Mouse (Mus musculus): Measurements from ENCODE around the gene Bcap31. TPM values are rescaled to one million over a fixed set of nuclear protein-coding genes. Genes with fewer than 3 reads are reported as not detected.

The Bcap31 gene
- polyA plus RNA-seq, 1 experiment from 2014 or later = 112 TPM

DNA sequence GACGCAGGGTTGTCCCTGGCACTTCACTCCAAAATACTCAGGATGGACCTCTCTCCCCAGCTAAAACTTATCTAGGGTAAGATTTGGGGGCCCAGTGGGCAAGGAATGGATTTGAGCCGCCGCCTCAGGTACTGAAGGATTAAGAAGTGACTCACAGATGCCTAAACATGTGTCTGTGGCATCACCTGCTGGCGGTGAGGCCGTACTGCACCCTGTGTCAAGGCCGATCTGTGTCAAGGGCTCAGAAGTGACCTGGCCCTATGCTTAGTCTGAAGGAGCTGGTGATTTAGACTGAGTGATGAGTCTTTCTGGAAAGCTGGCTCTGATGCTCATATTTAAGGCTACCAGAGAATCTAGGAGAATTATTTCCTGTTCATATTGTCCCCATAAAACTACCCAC is 61.8 kb downstream of the Bcap31 start:
- no peaks in the 10 kb centered on the region for H3K9me3 ChIP-seq (ENCODE audit: control insufficient read depth, low read length)
- H3K4me1 ChIP-seq (ENCODE audit: control insufficient read depth, insufficient read depth, low read length) = no peaks in the 10 kb centered on the region
- 18% methylated on average over 6 of the region's 6 CpGs for WGBS
- no peaks in the 10 kb centered on the region for H3K27me3 ChIP-seq (ENCODE audit: control insufficient read depth, insufficient read depth, low read length)
- H3K4me2 ChIP-seq (ENCODE audit: low read depth, low read length) = no peak overlapping the region
- H3K9ac ChIP-seq (replicated peaks; ENCODE audit: low read depth, low read length) = no peak overlapping the region
- H3K4me3 ChIP-seq (ENCODE audit: low read depth, low read length) = no peak overlapping the region
- H3K27ac ChIP-seq (ENCODE audit: low read depth, low read length) = no peak overlapping the region
- ATAC-seq (ENCODE audit: low read depth) = peak; percentile 59
- H3K36me3 ChIP-seq (ENCODE audit: control insufficient read depth, insufficient read depth, low read length) = no peaks in the 10 kb centered on the region

- ATAC-seq (ENCODE audit: low read depth) = no peak
- H3K36me3 ChIP-seq (ENCODE audit: control insufficient read depth, insufficient read depth, low read length) = no peaks in the 10 kb centered on the region
- no peaks in the 10 kb centered on the region for H3K27me3 ChIP-seq (ENCODE audit: control insufficient read depth, insufficient read depth, low read length)
- WGBS = 87% methylated on average over 6 of the region's 6 CpGs
- H3K9ac ChIP-seq (replicated peaks; ENCODE audit: low read depth, low read length) = no peak overlapping the region
- H3K9me3 ChIP-seq (ENCODE audit: control insufficient read depth, low read length) = no peaks in the 10 kb centered on the region
- H3K27ac ChIP-seq (ENCODE audit: low read depth, low read length) = no peak overlapping the region
- no peaks in the 10 kb centered on the region for H3K4me1 ChIP-seq (ENCODE audit: control insufficient read depth, insufficient read depth, low read length)
- no peak overlapping the region for H3K4me2 ChIP-seq (ENCODE audit: low read depth, low read length)
- no peak overlapping the region for H3K4me3 ChIP-seq (ENCODE audit: low read depth, low read length)
Observed at GRCm38 (mm10) chrX:73653392-73653791, 62.6 kb downstream of the Bcap31 start.

DNA sequence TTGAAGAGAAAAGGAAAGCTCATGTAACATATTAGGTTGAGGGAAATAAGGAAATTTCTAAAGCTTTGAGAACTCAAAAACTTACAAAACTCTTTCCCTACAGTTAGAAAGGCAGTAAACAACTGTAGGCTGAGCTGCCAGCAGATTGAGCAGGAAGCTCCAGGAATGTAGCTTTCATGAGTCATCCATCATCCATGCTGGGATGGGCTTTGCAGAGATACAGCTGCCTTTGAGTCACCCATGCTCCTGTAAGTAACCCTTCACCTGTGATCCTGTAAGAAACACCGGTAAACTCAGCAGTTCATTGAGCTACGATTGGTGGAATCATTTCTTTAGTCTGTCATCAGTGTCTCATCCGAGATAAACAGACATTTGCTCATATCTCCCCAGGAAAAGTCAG is 65.1 kb downstream of the Bcap31 start:
- ATAC-seq (ENCODE audit: low read depth) = no peak
- WGBS = 81% methylated on average over 3 of the region's 3 CpGs
- Histone ChIP-seq H3K9ac (replicated peaks; ENCODE audit: low read depth, low read length) (no peak overlapping the region), H3K27ac (ENCODE audit: low read depth, low read length) (no peak overlapping the region), H3K4me1 (ENCODE audit: control insufficient read depth, insufficient read depth, low read length) (no peaks in the 10 kb centered on the region), H3K27me3 (ENCODE audit: control insufficient read depth, insufficient read depth, low read length) (no peaks in the 10 kb centered on the region), H3K36me3 (ENCODE audit: control insufficient read depth, insufficient read depth, low read length) (no peaks in the 10 kb centered on the region), H3K4me3 (ENCODE audit: low read depth, low read length) (no peak overlapping the region), H3K9me3 (ENCODE audit: control insufficient read depth, low read length) (no peaks in the 10 kb centered on the region), H3K4me2 (ENCODE audit: low read depth, low read length) (no peak overlapping the region)

DNA sequence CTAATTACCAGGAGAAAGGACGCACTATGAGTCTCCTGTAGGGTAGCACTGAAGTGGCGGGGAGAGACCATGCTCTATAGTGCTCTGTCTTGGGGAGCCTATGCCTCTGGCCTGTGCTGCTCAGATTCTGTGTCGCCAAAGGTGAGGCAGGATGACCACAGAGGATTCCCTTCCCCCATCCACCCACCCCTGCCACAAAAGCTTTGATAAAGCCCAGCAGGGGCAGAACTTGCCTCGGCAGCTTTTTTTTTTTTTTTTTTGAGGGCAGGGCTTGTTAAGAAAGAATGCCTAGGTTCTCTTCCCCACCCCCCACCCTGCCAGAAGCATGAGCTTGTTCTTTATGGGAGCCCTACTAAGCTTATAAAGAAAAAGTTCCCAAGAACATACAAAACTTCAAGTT is 70.9 kb downstream of the Bcap31 start:
- Histone ChIP-seq H3K9me3 (ENCODE audit: control insufficient read depth, low read length) (no peaks in the 10 kb centered on the region), H3K4me2 (ENCODE audit: low read depth, low read length) (no peak overlapping the region), H3K27ac (ENCODE audit: low read depth, low read length) (no peak overlapping the region), H3K27me3 (ENCODE audit: control insufficient read depth, insufficient read depth, low read length) (0 out of 2 replicates have a peak, but pooled peaks cover 5% of the 10 kb centered on the region), H3K4me3 (ENCODE audit: low read depth, low read length) (no peak overlapping the region), H3K36me3 (ENCODE audit: control insufficient read depth, insufficient read depth, low read length) (no peaks in the 10 kb centered on the region), H3K9ac (replicated peaks; ENCODE audit: low read depth, low read length) (no peak overlapping the region), H3K4me1 (ENCODE audit: control insufficient read depth, insufficient read depth, low read length) (no peaks in the 10 kb centered on the region)
- 40% methylated on average over 3 of the region's 4 CpGs for WGBS
- no peak for ATAC-seq (ENCODE audit: low read depth)

GRCm38 (mm10) chrX:73639901-73640469 is 76.0 kb downstream of the Bcap31 start:
- Histone ChIP-seq H3K4me2 (ENCODE audit: low read depth, low read length) (peak overlapping the region; percentile 36), H3K4me3 (ENCODE audit: low read depth, low read length) (peak overlapping the region; percentile 18; the same call in 1 of the 2 replicates), H3K27ac (ENCODE audit: low read depth, low read length) (no peak overlapping the region), H3K4me1 (ENCODE audit: control insufficient read depth, insufficient read depth, low read length) (no peaks in the 10 kb centered on the region), H3K9ac (replicated peaks; ENCODE audit: low read depth, low read length) (no peak overlapping the region), H3K9me3 (ENCODE audit: control insufficient read depth, low read length) (no peaks in the 10 kb centered on the region), H3K27me3 (ENCODE audit: control insufficient read depth, insufficient read depth, low read length) (peaks cover 12% of the 10 kb centered on the region), H3K36me3 (ENCODE audit: control insufficient read depth, insufficient read depth, low read length) (no peaks in the 10 kb centered on the region)
- WGBS = 17% methylated on average over 33 of the region's 41 CpGs
- no peak for ATAC-seq (ENCODE audit: low read depth)

DNA sequence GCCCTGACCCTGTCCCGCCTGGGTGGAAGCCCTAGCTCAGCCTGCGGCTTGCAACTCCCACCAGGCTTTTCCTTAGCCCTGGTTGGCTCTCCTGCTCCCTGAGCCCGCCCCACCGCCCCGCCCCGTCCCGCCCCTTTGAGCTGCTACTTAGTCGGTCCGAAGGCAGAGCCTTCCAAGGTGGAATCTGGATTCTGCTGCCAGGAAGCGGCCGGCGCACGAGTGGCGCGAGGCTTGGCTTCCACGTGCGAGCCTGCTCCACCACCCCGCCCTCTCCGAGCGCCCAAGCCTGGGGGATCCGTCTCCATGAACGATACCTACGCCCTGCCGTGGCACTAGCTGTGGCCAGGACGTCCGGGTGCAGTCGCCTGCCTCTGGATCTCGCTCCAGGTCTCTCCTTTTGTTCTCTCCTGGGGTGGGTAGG is 76.7 kb downstream of the Bcap31 start, which contains the start of gene Dusp9:
Gene Dusp9, plus strand, starts transcription at position 165 of the 421 bp plus-strand sequence.
- H3K9ac ChIP-seq (replicated peaks; ENCODE audit: low read depth, low read length) = 0 out of 2 replicates have a peak within 1 kb of the TSS, but pooled peaks have one; percentile 32
- ATAC-seq (ENCODE audit: low read depth) = peak; percentile 80
- H3K4me3 ChIP-seq (ENCODE audit: low read depth, low read length) = peak within 1 kb of the TSS; percentile 18
- peaks cover 12% of the 10 kb centered on the region for H3K27me3 ChIP-seq (ENCODE audit: control insufficient read depth, insufficient read depth, low read length)
- no peaks in the 10 kb centered on the region for H3K4me1 ChIP-seq (ENCODE audit: control insufficient read depth, insufficient read depth, low read length)
- peak within 1 kb of the TSS; percentile 44 for H3K4me2 ChIP-seq (ENCODE audit: low read depth, low read length)
- no peaks in the 10 kb centered on the region for H3K9me3 ChIP-seq (ENCODE audit: control insufficient read depth, low read length)
- WGBS = 11% methylated on average over 20 of the region's 28 CpGs
- no peak within 1 kb of the TSS for H3K27ac ChIP-seq (ENCODE audit: low read depth, low read length)
- no peaks in the 10 kb centered on the region for H3K36me3 ChIP-seq (ENCODE audit: control insufficient read depth, insufficient read depth, low read length)

GRCm38 (mm10) chrX:73637415-73637814 is 78.6 kb downstream of the Bcap31 start:
- Histone ChIP-seq H3K4me3 (ENCODE audit: low read depth, low read length) (peak overlapping the region; percentile 22), H3K36me3 (ENCODE audit: control insufficient read depth, insufficient read depth, low read length) (no peaks in the 10 kb centered on the region), H3K27me3 (ENCODE audit: control insufficient read depth, insufficient read depth, low read length) (peaks cover 12% of the 10 kb centered on the region), H3K27ac (ENCODE audit: low read depth, low read length) (no peak overlapping the region), H3K4me2 (ENCODE audit: low read depth, low read length) (peak overlapping the region; percentile 48), H3K4me1 (ENCODE audit: control insufficient read depth, insufficient read depth, low read length) (no peaks in the 10 kb centered on the region), H3K9ac (replicated peaks; ENCODE audit: low read depth, low read length) (no peak overlapping the region), H3K9me3 (ENCODE audit: control insufficient read depth, low read length) (no peaks in the 10 kb centered on the region)
- WGBS = 12% methylated on average over 18 of the region's 19 CpGs
- no peak for ATAC-seq (ENCODE audit: low read depth)

Other genes with a start within 250 kb of the Bcap31 start
- gene Bgn, start 232.6 kb downstream of the Bcap31 start, polyA plus RNA-seq (2014; fragmentation: Nextera tagmentation; extraction: Ambion mirVana) = 8.3 and 36.2 TPM in 2 replicates
- gene Atp2b3, start 213.1 kb downstream of the Bcap31 start, polyA plus RNA-seq (2014; fragmentation: Nextera tagmentation; extraction: Ambion mirVana) = 5.9 and 9.2 TPM in 2 replicates
- 0.19 and 0.31 TPM in 2 replicates for gene Dusp9, start 76.8 kb downstream of the Bcap31 start, polyA plus RNA-seq (2014; fragmentation: Nextera tagmentation; extraction: Ambion mirVana)
- gene Pnck, start 56.1 kb downstream of the Bcap31 start, polyA plus RNA-seq (2014; fragmentation: Nextera tagmentation; extraction: Ambion mirVana) = 142 and 186 TPM in 2 replicates
- gene Slc6a8, start 43.0 kb downstream of the Bcap31 start, polyA plus RNA-seq (2014; fragmentation: Nextera tagmentation; extraction: Ambion mirVana) = 9.7 and 11.6 TPM in 2 replicates
- 9.2 and 10.2 TPM in 2 replicates for gene Abcd1, start 422 bp upstream of the Bcap31 start, polyA plus RNA-seq (2014; fragmentation: Nextera tagmentation; extraction: Ambion mirVana)
- gene Plxnb3, start 40.9 kb upstream of the Bcap31 start, polyA plus RNA-seq (2014; fragmentation: Nextera tagmentation; extraction: Ambion mirVana) = 0.07 and 0.73 TPM in 2 replicates
- 1.2 and 2.4 TPM in 2 replicates for gene Srpk3, start 58.2 kb upstream of the Bcap31 start, polyA plus RNA-seq (2014; fragmentation: Nextera tagmentation; extraction: Ambion mirVana)
- 264 and 309 TPM in 2 replicates for gene Idh3g, start 70.7 kb upstream of the Bcap31 start, polyA plus RNA-seq (2014; fragmentation: Nextera tagmentation; extraction: Ambion mirVana)
- gene Ssr4, start 70.9 kb upstream of the Bcap31 start, polyA plus RNA-seq (2014; fragmentation: Nextera tagmentation; extraction: Ambion mirVana) = 169 and 171 TPM in 2 replicates
- 5.4 and 6.5 TPM in 2 replicates for gene Pdzd4, start 108.8 kb upstream of the Bcap31 start, polyA plus RNA-seq (2014; fragmentation: Nextera tagmentation; extraction: Ambion mirVana)
- 0.09 TPM in 1 of 2 replicates, not detected in the other for gene Avpr2, start 175.9 kb upstream of the Bcap31 start, polyA plus RNA-seq (2014; fragmentation: Nextera tagmentation; extraction: Ambion mirVana)
- 107 and 136 TPM in 2 replicates for gene L1cam, start 179.9 kb upstream of the Bcap31 start, polyA plus RNA-seq (2014; fragmentation: Nextera tagmentation; extraction: Ambion mirVana)
- gene Arhgap4, start 205.7 kb upstream of the Bcap31 start, polyA plus RNA-seq (2014; fragmentation: Nextera tagmentation; extraction: Ambion mirVana) = 3.3 and 3.8 TPM in 2 replicates
- 94.5 and 106 TPM in 2 replicates for gene Naa10, start 205.8 kb upstream of the Bcap31 start, polyA plus RNA-seq (2014; fragmentation: Nextera tagmentation; extraction: Ambion mirVana)
- 6.5 and 7.9 TPM in 2 replicates for gene Renbp, start 214.7 kb upstream of the Bcap31 start, polyA plus RNA-seq (2014; fragmentation: Nextera tagmentation; extraction: Ambion mirVana)